Mouse (Mus musculus) neural tube, embryonic 11.5 days (tissue): ENCODE data around the gene Sh3bgr. TPM values are rescaled to one million over a fixed set of nuclear protein-coding genes. Genes with fewer than 3 reads are reported as not detected.

ENCODE experiments used
- ATAC-seq: fragments of 200-750 bp; cut with Nextera tagmentation; 2 replicates; pipeline ENCODE4 v1.8.0; 2017; ENCODE audit warnings: moderate number of reproducible peaks, mild to moderate bottlenecking, moderate TSS enrichment, moderate library complexity; ENCODE audit not compliant: insufficient read depth, low FRiP score, low TSS enrichment
- DNase-seq: peaks from one replicate; pipeline ENCODE4 v3.0.0-alpha.2; 2015; ENCODE audit warnings: low spot score
- H3K27ac ChIP-seq: fragments of 300-500 bp; sonication (generic); 2 replicates; pipeline ENCODE4 v1.5.1; 2014; ENCODE audit warnings: low read depth, mild to moderate bottlenecking, low read length
- H3K27me3 ChIP-seq: fragments of 300-500 bp; sonication (generic); 2 replicates; pipeline ENCODE4 v1.6.1; 2014; ENCODE audit warnings: mild to moderate bottlenecking, low read length, mixed read lengths; ENCODE audit not compliant: control insufficient read depth, insufficient read depth
- H3K36me3 ChIP-seq: fragments of 300-500 bp; sonication (generic); 2 replicates; pipeline ENCODE4 v1.6.1; 2014; ENCODE audit warnings: mild to moderate bottlenecking, low read length, moderate library complexity, mixed read lengths; ENCODE audit not compliant: control insufficient read depth, insufficient read depth
- H3K4me1 ChIP-seq: fragments of 300-500 bp; sonication (generic); 2 replicates; pipeline ENCODE4 v1.6.1; 2014; ENCODE audit warnings: low read length, mixed read lengths; ENCODE audit not compliant: control insufficient read depth, insufficient read depth
- H3K4me2 ChIP-seq: fragments of 300-500 bp; sonication (generic); 2 replicates; pipeline ENCODE4 v1.6.1; 2014; ENCODE audit warnings: low read depth, mild to moderate bottlenecking, moderate library complexity
- H3K4me3 ChIP-seq: fragments of 300-500 bp; sonication (generic); 2 replicates; pipeline ENCODE4 v1.5.1; 2014; ENCODE audit warnings: low read depth, low read length
- H3K9ac ChIP-seq: fragments of 300-500 bp; sonication (generic); 2 replicates; pipeline ENCODE4 v1.6.1; 2014; ENCODE audit warnings: mild to moderate bottlenecking, low read length
- H3K9me3 ChIP-seq: fragments of 300-500 bp; sonication (generic); 2 replicates; pipeline ENCODE4 v1.6.1; 2016; ENCODE audit warnings: low read length; ENCODE audit not compliant: control insufficient read depth
- WGBS: fragments of 180-500 bp; shearing (Covaris S2); extraction: QIAGEN DNeasy Blood & Tissue Kit; methylation state at CpG from one replicate; pipeline ENCODE4 v1.1.7; 2014; 5-methylcytosine and 5-hydroxymethylcytosine counted together
- polyA plus RNA-seq: library from polyadenylated mRNA; unstranded; fragments of >200 nt; fragmentation: Nextera tagmentation; extraction: Ambion mirVana; gene quantifications from 2 replicates; pipeline ENCODE4 v1.2.1, GENCODE M21; 2014

Gene Sh3bgr
- polyA plus RNA-seq, 1 experiment from 2014 or later: 4.4 TPM

DNA sequence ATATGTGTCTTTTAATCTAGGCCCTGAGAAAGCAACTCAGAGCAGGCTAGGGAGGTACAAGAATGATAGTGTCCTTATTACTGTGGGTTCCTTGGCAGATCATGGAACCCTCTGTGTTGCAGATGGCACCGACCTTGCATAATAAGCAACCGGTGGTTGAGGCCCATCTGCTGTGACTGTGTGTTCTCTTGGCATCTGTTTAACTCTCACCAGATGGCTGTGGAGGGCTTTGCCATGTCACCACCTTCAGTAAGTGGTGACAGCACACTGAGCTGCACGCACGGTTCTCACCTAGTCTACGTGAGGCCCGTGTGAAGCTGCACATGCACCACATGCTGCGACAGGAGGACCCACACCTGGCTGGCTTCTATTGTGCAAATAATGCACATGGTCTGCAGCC is 49.4 kb downstream of the Sh3bgr start:
- Histone ChIP-seq H3K27me3 (no peaks in the 10 kb centered on the region), H3K9ac (no peak overlapping the region), H3K27ac (no peak overlapping the region), H3K9me3 (no peaks in the 10 kb centered on the region), H3K4me3 (no peak overlapping the region), H3K36me3 (no peaks in the 10 kb centered on the region), H3K4me2 (no peak overlapping the region), H3K4me1 (no peaks in the 10 kb centered on the region)
- ATAC-seq: no peak
- 84% methylated on average over 7 of the region's 7 CpGs for WGBS
- DNase-seq: no peak

DNA sequence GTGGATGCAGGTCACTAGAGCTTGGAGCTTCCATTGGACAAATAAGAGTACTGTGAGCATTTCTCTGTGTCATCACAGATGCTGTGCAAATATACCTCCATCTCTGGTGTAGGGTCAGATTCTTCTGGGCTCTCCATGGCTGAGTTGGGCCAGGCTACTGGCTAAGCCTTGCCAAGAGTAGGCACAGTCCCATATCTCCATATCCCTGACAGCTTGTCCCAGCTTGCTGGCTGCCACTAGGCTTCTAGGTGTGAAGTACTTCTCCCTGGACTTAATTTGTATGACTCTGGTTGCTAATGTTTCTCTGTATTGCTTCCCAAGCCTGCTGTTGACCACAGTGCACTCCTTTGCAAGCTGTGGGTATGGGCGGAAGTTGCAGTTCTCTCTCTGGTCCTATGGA is 51.9 kb downstream of the Sh3bgr start:
- Histone ChIP-seq H3K4me2 (no peak overlapping the region), H3K27me3 (no peaks in the 10 kb centered on the region), H3K4me1 (no peaks in the 10 kb centered on the region), H3K4me3 (no peak overlapping the region), H3K27ac (no peak overlapping the region), H3K9me3 (no peaks in the 10 kb centered on the region), H3K9ac (no peak overlapping the region), H3K36me3 (no peaks in the 10 kb centered on the region)
- WGBS: 89% methylated on average over 1 of the region's 1 CpGs
- ATAC-seq (no peak), DNase-seq (no peak)

DNA sequence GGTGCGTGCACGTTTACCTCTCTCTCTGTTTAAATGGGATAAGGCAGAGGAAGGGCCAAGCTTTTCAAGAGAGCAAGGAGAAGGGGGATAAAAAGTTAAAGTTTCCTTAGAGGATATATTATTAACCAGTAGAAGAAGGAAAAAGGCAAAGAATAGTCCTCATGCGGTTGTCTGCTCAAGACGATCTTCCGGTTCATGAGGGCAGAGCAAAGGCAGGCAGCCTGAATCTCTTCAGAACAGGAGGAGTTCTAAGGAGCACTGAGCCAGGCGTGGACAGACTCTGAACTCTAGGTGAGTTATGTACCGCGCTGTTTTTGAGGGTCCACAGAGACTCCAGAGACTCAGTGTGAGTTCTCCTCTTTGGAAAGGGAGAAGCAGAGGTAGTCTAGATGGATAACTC is 58.2 kb downstream of the Sh3bgr start:
- DNase-seq: no peak
- WGBS: 88% methylated on average over 8 of the region's 8 CpGs
- ATAC-seq: no peak

DNA sequence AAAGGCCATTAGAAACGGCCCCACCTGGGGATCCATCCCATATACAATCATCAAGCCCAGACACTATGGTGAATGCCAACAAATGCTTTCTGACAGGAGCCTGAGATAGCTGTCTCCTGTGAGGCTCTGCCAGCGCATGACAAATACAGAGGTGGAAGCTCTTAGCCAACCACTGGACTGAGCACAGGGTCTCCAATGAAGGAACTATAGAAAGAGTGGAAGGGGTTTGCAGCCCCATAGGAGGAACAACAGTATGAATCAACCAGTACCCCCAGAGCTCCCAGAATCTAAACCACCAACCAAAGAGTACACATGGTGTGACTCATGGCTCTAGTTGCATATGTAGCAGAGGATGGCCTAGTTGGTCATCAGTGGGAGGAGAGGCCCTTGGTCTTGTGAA is 71.5 kb downstream of the Sh3bgr start:
- H3K9me3 ChIP-seq: no peaks in the 10 kb centered on the region
- DNase-seq: no peak
- no peak overlapping the region for H3K4me2 ChIP-seq
- no peak overlapping the region for H3K4me3 ChIP-seq
- no peak for ATAC-seq
- H3K4me1 ChIP-seq: no peaks in the 10 kb centered on the region
- H3K9ac ChIP-seq: no peak overlapping the region
- H3K27ac ChIP-seq: no peak overlapping the region
- WGBS: 78% methylated on average over 2 of the region's 2 CpGs
- H3K27me3 ChIP-seq: no peaks in the 10 kb centered on the region
- no peaks in the 10 kb centered on the region for H3K36me3 ChIP-seq

More for the DNA sequence above, 58.2 kb downstream of the Sh3bgr start:
- no peaks in the 10 kb centered on the region for H3K4me1 ChIP-seq
- no peak overlapping the region for H3K4me2 ChIP-seq
- H3K27ac ChIP-seq: no peak overlapping the region
- no peak overlapping the region for H3K9ac ChIP-seq
- no peaks in the 10 kb centered on the region for H3K27me3 ChIP-seq
- no peaks in the 10 kb centered on the region for H3K9me3 ChIP-seq
- no peaks in the 10 kb centered on the region for H3K36me3 ChIP-seq
- H3K4me3 ChIP-seq: no peak overlapping the region

DNA sequence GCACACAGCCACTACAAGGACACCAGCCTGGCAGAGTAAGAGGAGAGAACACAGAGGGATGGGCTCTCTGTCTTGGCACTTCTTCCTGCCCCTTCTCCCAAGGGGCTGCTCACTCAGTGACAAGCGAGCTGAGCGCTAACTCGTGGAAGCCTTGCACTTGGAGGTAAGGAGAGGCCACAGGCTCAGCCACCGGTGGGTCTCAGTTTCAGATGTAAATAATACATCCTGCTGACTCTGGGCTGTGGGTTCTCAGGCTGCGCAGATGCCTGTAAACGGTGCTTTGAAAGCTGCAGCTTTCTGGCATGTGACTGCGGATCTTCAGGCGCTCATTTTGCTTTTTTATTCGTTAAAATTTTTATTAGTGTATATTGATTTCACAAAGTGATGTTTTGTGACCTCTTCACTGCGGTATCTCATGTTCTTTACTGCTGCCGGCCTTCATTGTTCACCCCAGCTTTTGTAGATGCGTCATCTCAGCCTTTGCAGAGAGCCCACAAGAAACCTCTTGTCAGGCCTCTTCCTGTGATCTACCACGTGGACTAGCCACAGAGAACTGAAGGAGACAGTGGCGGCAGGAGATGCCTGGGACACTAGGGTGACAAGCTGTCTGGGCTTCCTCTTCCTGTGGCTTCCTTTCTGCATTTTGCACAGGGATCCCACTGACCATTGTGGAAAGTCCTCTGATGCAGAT is 72.8 kb downstream of the Sh3bgr start:
- Histone ChIP-seq H3K36me3 (no peaks in the 10 kb centered on the region), H3K9me3 (no peaks in the 10 kb centered on the region), H3K27me3 (no peaks in the 10 kb centered on the region), H3K4me2 (no peak overlapping the region), H3K27ac (no peak overlapping the region), H3K4me1 (no peaks in the 10 kb centered on the region), H3K4me3 (no peak overlapping the region), H3K9ac (no peak overlapping the region)
- 66% methylated on average over 14 of the region's 14 CpGs for WGBS
- DNase-seq (no peak), ATAC-seq (no peak)

DNA sequence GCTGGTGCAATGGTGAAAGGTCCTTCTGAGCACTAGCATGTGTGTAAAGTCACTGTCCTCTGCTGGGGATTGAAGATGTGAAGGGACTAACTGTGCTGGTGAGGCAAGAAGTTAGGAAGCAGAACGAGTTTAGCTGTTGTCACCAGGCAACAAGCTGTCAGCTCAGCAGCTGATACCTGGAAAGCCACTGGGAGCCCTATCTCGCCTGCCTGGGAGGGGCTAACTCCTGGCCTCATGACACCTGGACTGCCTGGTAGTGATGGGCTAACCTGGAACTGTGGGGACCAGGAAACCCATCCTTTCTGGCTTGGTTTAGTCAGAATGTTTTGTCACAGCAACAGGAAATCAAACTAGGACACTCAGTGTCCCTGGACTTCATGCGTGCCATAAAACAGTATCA is 76.3 kb downstream of the Sh3bgr start:
- no peaks in the 10 kb centered on the region for H3K36me3 ChIP-seq

More for the DNA sequence above, 76.3 kb downstream of the Sh3bgr start:
- no peak for ATAC-seq
- WGBS: 84% methylated on average over 3 of the region's 3 CpGs
- no peak overlapping the region for H3K4me3 ChIP-seq
- no peak for DNase-seq
- no peak overlapping the region for H3K9ac ChIP-seq
- H3K4me2 ChIP-seq: no peak overlapping the region
- no peaks in the 10 kb centered on the region for H3K9me3 ChIP-seq
- H3K27me3 ChIP-seq: peaks cover 6% of the 10 kb centered on the region; the same call in 1 of the 2 replicates
- no peak overlapping the region for H3K27ac ChIP-seq
- peaks cover 13% of the 10 kb centered on the region for H3K4me1 ChIP-seq

Other genes starting within 250 kb of the Sh3bgr start
- gene Psmg1, start 209.5 kb upstream of the Sh3bgr start, polyA plus RNA-seq: 86.8 and 92.6 TPM in 2 replicates
- gene Brwd1, start 117.9 kb upstream of the Sh3bgr start, polyA plus RNA-seq: 215 and 223 TPM in 2 replicates
- gene Hmgn1, start 72.7 kb upstream of the Sh3bgr start, polyA plus RNA-seq: 732 and 792 TPM in 2 replicates
- 115 and 124 TPM in 2 replicates for gene Wrb, start 55.0 kb upstream of the Sh3bgr start, polyA plus RNA-seq
- 1.1 and 1.6 TPM in 2 replicates for gene Lca5l, start 8.2 kb upstream of the Sh3bgr start, polyA plus RNA-seq
- gene B3galt5, start 35.4 kb downstream of the Sh3bgr start, polyA plus RNA-seq: 0.41 and 0.76 TPM in 2 replicates
- gene Itgb2l, start 243.2 kb downstream of the Sh3bgr start, polyA plus RNA-seq: not detected in 2 replicates